Mouse (Mus musculus) MEL (cell line): ENCODE results near the gene Scrn1.

ENCODE experiments used
- CHD1 ChIP-seq: IDR thresholded peaks from 2 replicates; pipeline ENCODE4 v1.6.1; 2012; ENCODE audit warnings: low read depth, mild to moderate bottlenecking, inconsistent platforms, low read length, improper control_type of control experiment
- CHD2 ChIP-seq: IDR thresholded peaks from 2 replicates; pipeline ENCODE4 v1.6.1; 2011; ENCODE audit warnings: low read length, improper control_type of control experiment
- EP300 ChIP-seq, 2 experiments: IDR thresholded peaks; 2 replicates each; pipeline ENCODE4 v1.6.1; 2011; ENCODE audit warnings: improper control_type of control experiment in 2 of 2, low read length in 2 of 2, low read depth in 1 of 2, mild to moderate bottlenecking in 1 of 2
- ETS1 ChIP-seq: IDR thresholded peaks from 2 replicates; pipeline ENCODE4 v1.6.1; 2012; ENCODE audit warnings: low read depth, mild to moderate bottlenecking, inconsistent platforms, low read length, improper control_type of control experiment, moderate library complexity
- HCFC1 ChIP-seq: IDR thresholded peaks from 2 replicates; pipeline ENCODE4 v1.6.1; 2012; ENCODE audit warnings: low read depth, mild to moderate bottlenecking, inconsistent platforms, low read length, improper control_type of control experiment, moderate library complexity
- JUND ChIP-seq: IDR thresholded peaks from 2 replicates; pipeline ENCODE4 v1.6.1; 2011; ENCODE audit warnings: low read depth, mild to moderate bottlenecking, improper control_type of control experiment, low read length
- MAZ ChIP-seq: IDR thresholded peaks from 2 replicates; pipeline ENCODE4 v1.6.1; 2012; ENCODE audit warnings: low read depth, mild to moderate bottlenecking, inconsistent platforms, low read length, improper control_type of control experiment
- ZNF384 ChIP-seq: IDR thresholded peaks from 2 replicates; pipeline ENCODE4 v1.6.1; 2012; ENCODE audit warnings: low read depth, mild to moderate bottlenecking, inconsistent platforms, low read length, improper control_type of control experiment

GRCm38 (mm10) chr6:54471866-54472265 lies 94.4 kb downstream of the Scrn1 start:
- TF ChIP-seq HCFC1 = no peak
- no peak for TF ChIP-seq CHD1
- no peak for TF ChIP-seq MAZ
- no peak for TF ChIP-seq ZNF384
- TF ChIP-seq CHD2 = no peak
- TF ChIP-seq JUND = no peak
- TF ChIP-seq EP300 (IDR thresholded peaks at IDR 0.05; ENCODE audit: low read depth in 1 of 2, low read length in 2 of 2) = no peak
- no peak for TF ChIP-seq ETS1
